Mouse (Mus musculus): ENCODE measurements around the gene Eid1. TPM values are rescaled to one million over a fixed set of nuclear protein-coding genes. Genes with fewer than 3 reads are reported as not detected.

The Eid1 gene
- polyA plus RNA-seq (2014; fragmentation: Nextera tagmentation; extraction: Ambion mirVana), result 314 and 320 TPM in 2 replicates

- H3K27me3 ChIP-seq (ENCODE audit: control insufficient read depth, insufficient read depth, low read length), result no peaks in the 10 kb centered on the region
- peak within 1 kb of the TSS; percentile 96 for H3K9ac ChIP-seq (ENCODE audit: low read depth, low read length)
- under 1% methylated on average over 56 of the region's 79 CpGs for WGBS
- peak within 1 kb of the TSS; percentile 80 for H3K27ac ChIP-seq (ENCODE audit: low read depth, low read length)
- H3K4me3 ChIP-seq (ENCODE audit: low read depth, low read length), result peak within 1 kb of the TSS; percentile 62
- DNase-seq (ENCODE audit: low spot score), result peak; percentile 84
- ATAC-seq (ENCODE audit: low FRiP score), result peak; percentile 89
- no peaks in the 10 kb centered on the region for H3K9me3 ChIP-seq (ENCODE audit: control insufficient read depth, low read length)
- H3K4me1 ChIP-seq (replicated peaks; ENCODE audit: control insufficient read depth, insufficient read depth, low read length), result no peaks in the 10 kb centered on the region; the same call in 1 of the 2 replicates
- H3K4me2 ChIP-seq (replicated peaks; ENCODE audit: low read depth, low read length), result peak within 1 kb of the TSS; percentile 41
- no peaks in the 10 kb centered on the region for H3K36me3 ChIP-seq (ENCODE audit: control insufficient read depth, insufficient read depth, low read length)
Measured at GRCm38 (mm10) chr2:125672957-125673631, at the start of gene Eid1. Gene Eid1 (plus strand): TSS chr2:125673095.

- H3K9me3 ChIP-seq (ENCODE audit: control insufficient read depth, low read length), result no peaks in the 10 kb centered on the region
- DNase-seq (ENCODE audit: low spot score) (no peak), ATAC-seq (ENCODE audit: low FRiP score) (no peak)
- no peak overlapping the region for H3K9ac ChIP-seq (ENCODE audit: low read depth, low read length)
- WGBS, result 96% methylated on average over 15 of the region's 15 CpGs
- H3K36me3 ChIP-seq (ENCODE audit: control insufficient read depth, insufficient read depth, low read length), result no peaks in the 10 kb centered on the region
- no peak overlapping the region; the same call in 1 of the 2 replicates for H3K4me2 ChIP-seq (replicated peaks; ENCODE audit: low read depth, low read length)
- no peak overlapping the region for H3K27ac ChIP-seq (ENCODE audit: low read depth, low read length)
- peak overlapping the region; percentile 4; the same call in 1 of the 2 replicates for H3K4me3 ChIP-seq (ENCODE audit: low read depth, low read length)
- H3K4me1 ChIP-seq (replicated peaks; ENCODE audit: control insufficient read depth, insufficient read depth, low read length), result no peaks in the 10 kb centered on the region
- H3K27me3 ChIP-seq (ENCODE audit: control insufficient read depth, insufficient read depth, low read length), result no peaks in the 10 kb centered on the region
Measured at GRCm38 (mm10) chr2:125623211-125623610, 49.7 kb upstream of the Eid1 start.

- Histone ChIP-seq H3K4me2 (replicated peaks; ENCODE audit: low read depth, low read length) (peak overlapping the region; percentile 37), H3K27ac (ENCODE audit: low read depth, low read length) (no peak overlapping the region), H3K4me1 (replicated peaks; ENCODE audit: control insufficient read depth, insufficient read depth, low read length) (no peaks in the 10 kb centered on the region), H3K4me3 (ENCODE audit: low read depth, low read length) (peak overlapping the region; percentile 75), H3K9ac (ENCODE audit: low read depth, low read length) (peak overlapping the region; percentile 69), H3K36me3 (ENCODE audit: control insufficient read depth, insufficient read depth, low read length) (no peaks in the 10 kb centered on the region), H3K9me3 (ENCODE audit: control insufficient read depth, low read length) (no peaks in the 10 kb centered on the region), H3K27me3 (ENCODE audit: control insufficient read depth, insufficient read depth, low read length) (no peaks in the 10 kb centered on the region)
- 19% methylated on average over 9 of the region's 9 CpGs for WGBS
- DNase-seq (ENCODE audit: low spot score) (peak; percentile 28), ATAC-seq (ENCODE audit: low FRiP score) (no peak)
Measured at GRCm38 (mm10) chr2:125624127-125624685, 48.7 kb upstream of the Eid1 start.

- peak; percentile 96 for DNase-seq (ENCODE audit: low spot score)
Measured at GRCm38 (mm10) chr2:125624837-125625351, 48.0 kb upstream of the Eid1 start, which contains the start of gene Cep152. Gene Cep152 (minus strand): TSS chr2:125625113.

GRCm38 (mm10) chr2:125626536-125626935, 46.4 kb upstream of the Eid1 start:
- DNase-seq (ENCODE audit: low spot score), result no peak
- Histone ChIP-seq H3K36me3 (ENCODE audit: control insufficient read depth, insufficient read depth, low read length) (no peaks in the 10 kb centered on the region), H3K27ac (ENCODE audit: low read depth, low read length) (no peak overlapping the region), H3K4me1 (replicated peaks; ENCODE audit: control insufficient read depth, insufficient read depth, low read length) (no peaks in the 10 kb centered on the region), H3K9ac (ENCODE audit: low read depth, low read length) (no peak overlapping the region), H3K4me2 (replicated peaks; ENCODE audit: low read depth, low read length) (no peak overlapping the region), H3K9me3 (ENCODE audit: control insufficient read depth, low read length) (no peaks in the 10 kb centered on the region), H3K4me3 (ENCODE audit: low read depth, low read length) (no peak overlapping the region), H3K27me3 (ENCODE audit: control insufficient read depth, insufficient read depth, low read length) (no peaks in the 10 kb centered on the region)
- WGBS, result 83% methylated on average over 4 of the region's 4 CpGs
- ATAC-seq (ENCODE audit: low FRiP score), result no peak

More at GRCm38 (mm10) chr2:125624837-125625351, 48.0 kb upstream of the Eid1 start, which contains the start of gene Cep152:
- peak within 1 kb of the TSS; percentile 37 for H3K4me2 ChIP-seq (replicated peaks; ENCODE audit: low read depth, low read length)
- ATAC-seq (ENCODE audit: low FRiP score), result peak; percentile 99
- H3K36me3 ChIP-seq (ENCODE audit: control insufficient read depth, insufficient read depth, low read length), result no peaks in the 10 kb centered on the region
- under 1% methylated on average over 50 of the region's 50 CpGs for WGBS
- H3K9me3 ChIP-seq (ENCODE audit: control insufficient read depth, low read length), result no peaks in the 10 kb centered on the region
- no peak within 1 kb of the TSS for H3K27ac ChIP-seq (ENCODE audit: low read depth, low read length)
- no peaks in the 10 kb centered on the region for H3K27me3 ChIP-seq (ENCODE audit: control insufficient read depth, insufficient read depth, low read length)
- no peaks in the 10 kb centered on the region for H3K4me1 ChIP-seq (replicated peaks; ENCODE audit: control insufficient read depth, insufficient read depth, low read length)
- H3K4me3 ChIP-seq (ENCODE audit: low read depth, low read length), result peak within 1 kb of the TSS; percentile 75
- peak within 1 kb of the TSS; percentile 69 for H3K9ac ChIP-seq (ENCODE audit: low read depth, low read length)

GRCm38 (mm10) chr2:125628487-125628886, 44.4 kb upstream of the Eid1 start:
- 90% methylated on average over 6 of the region's 6 CpGs for WGBS
- DNase-seq (ENCODE audit: low spot score) (no peak), ATAC-seq (ENCODE audit: low FRiP score) (no peak)
- H3K9me3 ChIP-seq (ENCODE audit: control insufficient read depth, low read length), result no peaks in the 10 kb centered on the region
- H3K4me3 ChIP-seq (ENCODE audit: low read depth, low read length), result no peak overlapping the region
- no peak overlapping the region for H3K9ac ChIP-seq (ENCODE audit: low read depth, low read length)
- no peak overlapping the region for H3K4me2 ChIP-seq (replicated peaks; ENCODE audit: low read depth, low read length)
- no peaks in the 10 kb centered on the region for H3K36me3 ChIP-seq (ENCODE audit: control insufficient read depth, insufficient read depth, low read length)
- H3K27ac ChIP-seq (ENCODE audit: low read depth, low read length), result no peak overlapping the region
- H3K27me3 ChIP-seq (ENCODE audit: control insufficient read depth, insufficient read depth, low read length), result no peaks in the 10 kb centered on the region
- H3K4me1 ChIP-seq (replicated peaks; ENCODE audit: control insufficient read depth, insufficient read depth, low read length), result no peaks in the 10 kb centered on the region

GRCm38 (mm10) chr2:125630010-125630409, 42.9 kb upstream of the Eid1 start:
- 94% methylated on average over 2 of the region's 2 CpGs for WGBS
- Histone ChIP-seq H3K9ac (ENCODE audit: low read depth, low read length) (no peak overlapping the region), H3K4me2 (replicated peaks; ENCODE audit: low read depth, low read length) (no peak overlapping the region), H3K9me3 (ENCODE audit: control insufficient read depth, low read length) (no peaks in the 10 kb centered on the region), H3K4me1 (replicated peaks; ENCODE audit: control insufficient read depth, insufficient read depth, low read length) (no peaks in the 10 kb centered on the region), H3K27me3 (ENCODE audit: control insufficient read depth, insufficient read depth, low read length) (no peaks in the 10 kb centered on the region), H3K36me3 (ENCODE audit: control insufficient read depth, insufficient read depth, low read length) (no peaks in the 10 kb centered on the region), H3K4me3 (ENCODE audit: low read depth, low read length) (no peak overlapping the region), H3K27ac (ENCODE audit: low read depth, low read length) (no peak overlapping the region)
- ATAC-seq (ENCODE audit: low FRiP score) (no peak), DNase-seq (ENCODE audit: low spot score) (no peak)

- no peak overlapping the region for H3K27ac ChIP-seq (ENCODE audit: low read depth, low read length)
- H3K27me3 ChIP-seq (ENCODE audit: control insufficient read depth, insufficient read depth, low read length), result no peaks in the 10 kb centered on the region
- H3K36me3 ChIP-seq (ENCODE audit: control insufficient read depth, insufficient read depth, low read length), result no peaks in the 10 kb centered on the region
- H3K4me2 ChIP-seq (replicated peaks; ENCODE audit: low read depth, low read length), result no peak overlapping the region
- no peak overlapping the region for H3K4me3 ChIP-seq (ENCODE audit: low read depth, low read length)
- H3K4me1 ChIP-seq (replicated peaks; ENCODE audit: control insufficient read depth, insufficient read depth, low read length), result no peaks in the 10 kb centered on the region
- no peaks in the 10 kb centered on the region for H3K9me3 ChIP-seq (ENCODE audit: control insufficient read depth, low read length)
- DNase-seq (ENCODE audit: low spot score) (no peak), ATAC-seq (ENCODE audit: low FRiP score) (no peak)
- WGBS, result 74% methylated on average over 7 of the region's 7 CpGs
- H3K9ac ChIP-seq (ENCODE audit: low read depth, low read length), result no peak overlapping the region
Measured at GRCm38 (mm10) chr2:125637331-125637730, 35.6 kb upstream of the Eid1 start.

Measured in hindbrain, embryonic 11.5 days (tissue).